Mouse (Mus musculus) heart, embryonic 12.5 days (tissue): Measurements from ENCODE around the gene Tuba4a. TPM values are rescaled to one million over a fixed set of nuclear protein-coding genes. Genes with fewer than 3 reads are reported as not detected.
A peak's percentile ranks its signal among the peaks of the same experiment; 100 is the strongest.
"Not testable (repeated sequence)": the region's sequence is repeated elsewhere in the genome, so short reads cannot be mapped to it uniquely, and the experiment has no call there.

ENCODE experiments used
- ATAC-seq: fragments of 200-750 bp; cut with Nextera tagmentation; 2 replicates; pipeline ENCODE4 v1.8.0; 2017; ENCODE audit warnings: moderate TSS enrichment, moderate library complexity; ENCODE audit not compliant: insufficient number of reproducible peaks, low FRiP score
- H3K27ac ChIP-seq: fragments of 300-500 bp; sonication (generic); 2 replicates; pipeline ENCODE4 v1.5.1; 2016; ENCODE audit warnings: mild to moderate bottlenecking, moderate library complexity; ENCODE audit not compliant: poor library complexity, severe bottlenecking
- H3K27me3 ChIP-seq: fragments of 300-500 bp; sonication (generic); replicated peaks from 2 replicates; pipeline ENCODE4 v1.6.1; 2016; ENCODE audit warnings: mild to moderate bottlenecking, moderate library complexity
- H3K36me3 ChIP-seq: fragments of 300-500 bp; sonication (generic); 2 replicates; pipeline ENCODE4 v1.6.1; 2016; ENCODE audit warnings: mild to moderate bottlenecking, moderate library complexity
- H3K4me1 ChIP-seq: fragments of 300-500 bp; sonication (generic); replicated peaks from 2 replicates; pipeline ENCODE4 v1.6.1; 2016; ENCODE audit warnings: mild to moderate bottlenecking
- H3K4me2 ChIP-seq: fragments of 300-500 bp; sonication (generic); 2 replicates; pipeline ENCODE4 v1.6.1; 2016; ENCODE audit warnings: mild to moderate bottlenecking, moderate library complexity
- H3K4me3 ChIP-seq: fragments of 300-500 bp; sonication (generic); 2 replicates; pipeline ENCODE4 v1.5.1; 2016; ENCODE audit warnings: mild to moderate bottlenecking
- H3K9ac ChIP-seq: fragments of 300-500 bp; sonication (generic); 2 replicates; pipeline ENCODE4 v1.6.1; 2016; ENCODE audit warnings: mild to moderate bottlenecking, moderate library complexity
- H3K9me3 ChIP-seq: fragments of 300-500 bp; sonication (generic); replicated peaks from 2 replicates; pipeline ENCODE4 v1.6.1; 2016; ENCODE audit warnings: mild to moderate bottlenecking, moderate library complexity
- WGBS: fragments of 180-500 bp; shearing (Covaris S2); methylation state at CpG from one replicate; pipeline ENCODE4 v1.1.7; 2016; 5-methylcytosine and 5-hydroxymethylcytosine counted together
- polyA plus RNA-seq: library from polyadenylated mRNA; unstranded; fragments of >200 nt; fragmentation: Nextera tagmentation; extraction: Ambion mirVana; gene quantifications from 2 replicates; pipeline ENCODE4 v1.2.1, GENCODE M21; 2016

The Tuba4a gene
- polyA plus RNA-seq, 1 experiment from 2014 or later, result 34.1 TPM

DNA sequence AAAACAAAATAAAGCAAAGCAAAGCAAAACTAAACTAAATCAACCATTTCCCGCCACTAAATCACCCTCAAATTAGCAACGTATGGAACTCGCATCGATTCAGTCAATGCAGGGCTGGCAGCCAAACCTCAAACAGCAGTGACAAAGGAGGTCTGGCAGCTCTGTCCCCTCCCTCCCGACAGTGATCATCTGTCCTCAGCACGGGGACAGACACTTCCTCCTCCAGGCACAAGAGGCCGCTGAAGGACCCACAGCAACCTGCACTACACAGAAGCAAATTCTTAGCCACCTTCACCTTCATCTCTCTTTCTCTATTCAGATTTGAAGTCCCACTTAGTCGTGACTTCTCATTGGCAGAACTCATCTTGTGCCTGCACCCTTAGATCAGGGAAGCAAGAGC lies 14.9 kb upstream of the Tuba4a start:
- no peaks in the 10 kb centered on the region for H3K9me3 ChIP-seq
- no peaks in the 10 kb centered on the region; the same call in 1 of the 2 replicates for H3K27me3 ChIP-seq
- no peak overlapping the region for H3K4me3 ChIP-seq
- H3K27ac ChIP-seq, result no peak overlapping the region
- H3K4me1 ChIP-seq, result peaks cover 15% of the 10 kb centered on the region
- H3K36me3 ChIP-seq, result peaks cover 3% of the 10 kb centered on the region
- no peak for ATAC-seq
- H3K4me2 ChIP-seq, result 0 out of 2 replicates have a peak overlapping the region, but pooled peaks have one; percentile 27
- WGBS, result 3% methylated on average over 8 of the region's 8 CpGs
- H3K9ac ChIP-seq, result peak overlapping the region; percentile 21

DNA sequence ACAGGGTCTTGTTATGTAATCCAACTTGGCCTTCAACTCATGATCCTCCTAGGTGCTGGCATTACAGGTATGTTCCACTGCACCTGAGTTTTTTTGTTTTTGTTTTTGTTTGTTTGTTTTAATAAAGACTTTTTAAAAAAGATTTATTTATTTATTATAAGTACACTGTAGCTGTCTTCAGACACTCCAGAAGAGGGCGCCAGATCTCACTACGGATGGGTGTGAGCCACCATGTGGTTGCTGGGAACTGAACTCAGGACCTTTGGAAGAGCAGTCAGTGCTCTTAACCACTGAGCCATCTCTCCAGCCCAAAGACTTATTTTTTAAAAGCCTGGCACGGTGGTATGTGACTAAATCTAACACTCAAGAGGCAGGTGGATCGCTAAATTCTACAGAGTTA lies 12.8 kb upstream of the Tuba4a start:
- not testable (repeated sequence) for H3K9ac ChIP-seq, H3K9me3 ChIP-seq, H3K36me3 ChIP-seq, H3K4me3 ChIP-seq, ATAC-seq, H3K27me3 ChIP-seq, H3K27ac ChIP-seq, H3K4me2 ChIP-seq
- WGBS, result 62% methylated on average over 4 of the region's 4 CpGs
- H3K4me1 ChIP-seq, result peaks cover 14% of the 10 kb centered on the region

DNA sequence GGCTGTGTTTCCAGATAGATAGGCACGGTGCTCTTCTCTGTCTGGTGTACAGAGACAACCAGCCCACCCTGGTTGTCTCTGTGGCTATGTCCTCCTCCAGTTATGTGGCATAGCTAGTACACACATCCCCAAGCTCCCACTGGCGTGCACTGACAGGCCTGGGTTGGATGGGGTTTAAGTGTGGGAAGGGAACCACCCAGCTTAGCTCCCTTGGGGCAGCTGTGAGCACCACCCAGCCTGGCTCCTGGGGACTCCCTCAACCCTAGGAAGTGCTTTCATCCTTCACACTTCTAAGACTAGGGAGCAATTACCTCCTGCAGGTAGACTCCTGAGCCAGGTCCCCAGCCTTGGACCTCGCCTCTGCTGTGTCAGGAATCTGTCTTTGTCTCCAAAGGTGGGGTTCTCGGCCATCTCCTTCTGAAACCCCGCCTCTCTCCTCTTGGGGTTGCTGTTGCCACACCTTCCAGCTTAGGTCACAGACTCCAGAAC lies 12.0 kb upstream of the Tuba4a start, which contains the start of gene A630095N17Rik:
A630095N17Rik (minus strand) TSS at position 439 of the 489 bp plus-strand sequence.
- Histone ChIP-seq H3K9me3 (no peaks in the 10 kb centered on the region), H3K27ac (no peak within 1 kb of the TSS), H3K36me3 (no peaks in the 10 kb centered on the region), H3K27me3 (no peaks in the 10 kb centered on the region; the same call in 1 of the 2 replicates), H3K4me3 (no peak within 1 kb of the TSS), H3K4me1 (peaks cover 14% of the 10 kb centered on the region), H3K4me2 (no peak within 1 kb of the TSS), H3K9ac (no peak within 1 kb of the TSS)
- ATAC-seq, result no peak
- WGBS, result 67% methylated on average over 5 of the region's 5 CpGs

DNA sequence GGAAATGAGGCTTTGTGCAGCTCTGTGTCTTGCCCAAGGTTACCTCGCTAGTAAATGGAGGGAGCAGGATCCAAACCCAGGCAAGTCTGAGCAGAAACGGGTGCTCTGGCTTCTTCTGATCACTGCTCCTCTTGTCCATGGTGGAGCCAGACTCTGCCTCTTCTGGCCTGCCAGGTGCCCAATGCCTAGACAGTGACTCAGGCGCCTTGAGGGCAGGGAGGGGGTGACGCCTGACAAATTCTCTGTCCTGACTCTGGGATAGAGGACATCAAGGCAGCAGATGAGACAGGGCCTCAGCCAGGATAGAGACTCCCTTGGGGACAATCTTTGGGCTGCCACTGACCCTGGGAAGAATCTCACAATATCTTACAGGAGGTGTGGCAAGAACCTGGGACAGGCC lies 11.6 kb upstream of the Tuba4a start:
- no peak overlapping the region for H3K4me3 ChIP-seq
- no peak overlapping the region for H3K4me2 ChIP-seq
- peaks cover 14% of the 10 kb centered on the region for H3K4me1 ChIP-seq
- WGBS, result 61% methylated on average over 4 of the region's 4 CpGs
- H3K36me3 ChIP-seq, result no peaks in the 10 kb centered on the region
- H3K9me3 ChIP-seq, result no peaks in the 10 kb centered on the region
- no peak overlapping the region for H3K9ac ChIP-seq
- H3K27ac ChIP-seq, result no peak overlapping the region
- ATAC-seq, result no peak
- H3K27me3 ChIP-seq, result no peaks in the 10 kb centered on the region; the same call in 1 of the 2 replicates

DNA sequence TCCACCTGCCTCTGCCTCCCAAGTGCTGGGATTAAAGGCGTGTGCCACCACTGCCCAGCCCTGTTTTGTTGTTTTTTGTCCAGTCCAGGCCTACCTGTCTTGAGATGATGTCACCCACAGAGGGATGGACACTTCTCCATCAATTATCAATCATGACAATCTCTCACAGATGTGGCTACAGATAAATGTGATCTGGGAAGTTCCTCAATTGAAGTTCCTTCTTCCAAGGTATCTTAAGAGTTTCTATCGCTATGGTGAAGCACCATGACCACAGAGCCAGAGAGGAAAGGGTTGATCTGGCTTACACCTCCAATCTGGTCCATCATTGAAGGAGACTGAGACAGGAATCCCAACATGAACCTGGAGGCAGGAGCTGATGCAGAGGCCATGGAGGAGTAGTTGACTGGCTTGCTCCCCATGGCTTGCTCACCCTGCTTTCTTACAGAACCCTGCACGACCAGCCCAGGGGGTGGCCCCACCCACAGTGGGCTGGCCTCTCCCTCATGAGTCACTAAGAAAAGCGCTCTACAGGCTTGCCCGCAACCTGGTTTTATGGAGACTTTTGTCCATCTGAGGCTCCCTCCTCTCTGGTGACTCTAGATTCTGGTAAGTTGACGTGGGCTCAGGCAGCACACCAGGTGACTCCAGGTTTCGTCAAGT lies 10.8 kb upstream of the Tuba4a start:
- H3K27ac ChIP-seq, result no peak overlapping the region
- no peak overlapping the region for H3K4me2 ChIP-seq
- no peaks in the 10 kb centered on the region for H3K36me3 ChIP-seq
- peaks cover 13% of the 10 kb centered on the region for H3K4me1 ChIP-seq
- no peaks in the 10 kb centered on the region for H3K9me3 ChIP-seq
- H3K27me3 ChIP-seq, result no peaks in the 10 kb centered on the region; the same call in 1 of the 2 replicates
- no peak overlapping the region for H3K9ac ChIP-seq
- ATAC-seq, result no peak
- WGBS, result 79% methylated on average over 7 of the region's 7 CpGs
- no peak overlapping the region for H3K4me3 ChIP-seq

DNA sequence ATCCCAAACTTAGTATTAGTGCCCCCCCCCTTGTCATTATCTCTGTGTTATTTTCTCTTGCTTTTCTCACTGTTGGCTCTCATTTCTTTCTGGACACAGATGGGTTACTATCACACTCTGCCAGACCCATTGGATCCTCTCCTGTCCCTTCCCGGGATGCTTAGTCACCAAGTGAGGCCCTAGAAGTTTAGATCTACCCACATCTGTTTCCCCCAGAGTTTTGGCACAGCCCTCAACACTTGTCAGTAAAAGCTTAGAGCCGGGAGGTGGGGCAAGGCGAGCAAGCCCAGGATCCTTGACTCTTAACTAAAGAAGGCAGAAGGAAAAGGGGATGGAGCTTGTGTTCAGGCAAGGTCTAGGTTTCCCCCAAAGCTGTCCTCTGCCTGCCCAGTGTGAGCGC lies 9.5 kb upstream of the Tuba4a start:
- H3K9me3 ChIP-seq, result no peaks in the 10 kb centered on the region
- H3K4me1 ChIP-seq, result peaks cover 11% of the 10 kb centered on the region
- H3K4me2 ChIP-seq, result no peak overlapping the region
- WGBS, result 50% methylated on average over 4 of the region's 4 CpGs
- no peak for ATAC-seq
- no peak overlapping the region for H3K9ac ChIP-seq
- no peaks in the 10 kb centered on the region; the same call in 1 of the 2 replicates for H3K27me3 ChIP-seq
- H3K4me3 ChIP-seq, result no peak overlapping the region
- H3K36me3 ChIP-seq, result no peaks in the 10 kb centered on the region
- no peak overlapping the region for H3K27ac ChIP-seq

DNA sequence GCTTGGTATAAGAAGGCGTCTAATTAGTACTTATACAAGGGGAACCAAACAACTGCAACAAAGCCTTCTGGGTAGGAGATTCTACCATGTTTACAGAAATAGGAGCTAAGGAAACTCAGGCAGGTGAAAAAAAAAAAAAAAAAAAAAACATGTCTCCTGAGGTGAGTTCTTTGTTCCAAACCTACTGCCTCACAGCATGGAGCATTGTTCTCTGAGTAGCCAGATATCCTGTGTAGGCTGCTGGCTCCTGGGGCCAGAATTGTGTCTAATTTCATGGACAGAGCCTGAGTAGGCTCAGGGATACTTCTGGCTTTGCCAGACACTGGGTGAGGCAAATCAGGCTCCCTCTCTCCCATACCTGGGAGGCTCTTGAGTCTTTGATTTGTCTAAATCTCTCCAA lies 8.0 kb upstream of the Tuba4a start:
- WGBS, result 50% methylated on average over 1 of the region's 1 CpGs
- no peak for ATAC-seq
- Histone ChIP-seq H3K36me3 (no peaks in the 10 kb centered on the region), H3K27ac (no peak overlapping the region), H3K4me3 (no peak overlapping the region), H3K9ac (no peak overlapping the region), H3K27me3 (peaks cover 3% of the 10 kb centered on the region; the same call in 1 of the 2 replicates), H3K4me2 (no peak overlapping the region), H3K4me1 (peaks cover 11% of the 10 kb centered on the region), H3K9me3 (no peaks in the 10 kb centered on the region)

DNA sequence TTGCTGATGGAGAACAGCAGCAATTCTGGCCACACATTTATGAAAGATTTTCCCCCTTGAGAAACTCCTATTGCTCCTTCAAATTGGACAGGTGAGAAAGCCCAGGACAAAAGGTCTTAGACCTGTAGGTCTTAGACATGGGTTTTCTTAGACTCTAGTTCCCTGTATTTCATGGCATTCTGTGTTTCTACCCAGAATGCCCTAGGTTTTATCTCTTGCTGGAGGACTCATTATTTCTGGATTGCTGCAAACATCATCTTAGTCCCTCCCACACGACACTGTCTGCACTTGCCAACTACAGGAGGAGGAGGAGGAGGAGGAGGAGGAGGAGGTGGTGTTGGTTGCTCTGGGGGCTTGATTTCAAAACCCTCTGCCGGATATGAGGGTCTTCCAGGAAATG lies 6.5 kb upstream of the Tuba4a start:
- Histone ChIP-seq H3K4me3 (no peak overlapping the region), H3K4me1 (peaks cover 11% of the 10 kb centered on the region), H3K9me3 (no peaks in the 10 kb centered on the region), H3K27me3 (peaks cover 17% of the 10 kb centered on the region), H3K4me2 (no peak overlapping the region), H3K36me3 (no peaks in the 10 kb centered on the region), H3K27ac (no peak overlapping the region), H3K9ac (no peak overlapping the region)
- no peak for ATAC-seq
- 67% methylated on average over 2 of the region's 2 CpGs for WGBS

DNA sequence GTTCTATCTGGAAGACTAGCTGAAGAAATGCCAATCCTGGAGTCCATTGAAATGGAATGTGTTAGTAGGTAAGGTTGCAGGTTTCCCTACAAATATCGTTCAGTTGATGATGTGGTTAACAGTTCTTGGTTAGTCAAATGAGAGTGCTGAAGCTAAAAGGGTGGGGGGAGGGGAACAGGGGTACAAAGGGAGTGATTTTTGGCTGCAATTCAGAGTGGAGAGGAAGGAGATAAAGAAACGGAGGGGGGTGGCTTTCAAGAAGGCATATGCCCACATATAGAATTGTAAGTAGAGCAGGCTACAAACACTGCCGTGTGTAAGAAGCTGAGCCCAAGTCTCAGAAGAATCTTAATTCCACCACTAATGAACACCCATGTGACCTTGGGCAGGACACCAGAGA lies 5.8 kb upstream of the Tuba4a start:
- peaks cover 24% of the 10 kb centered on the region for H3K27me3 ChIP-seq
- no peak overlapping the region for H3K4me2 ChIP-seq
- WGBS, result 39% methylated on average over 3 of the region's 3 CpGs
- no peak overlapping the region for H3K9ac ChIP-seq
- no peak overlapping the region for H3K27ac ChIP-seq
- no peak for ATAC-seq
- H3K4me3 ChIP-seq, result no peak overlapping the region
- H3K36me3 ChIP-seq, result no peaks in the 10 kb centered on the region
- peaks cover 11% of the 10 kb centered on the region for H3K4me1 ChIP-seq
- no peaks in the 10 kb centered on the region for H3K9me3 ChIP-seq

DNA sequence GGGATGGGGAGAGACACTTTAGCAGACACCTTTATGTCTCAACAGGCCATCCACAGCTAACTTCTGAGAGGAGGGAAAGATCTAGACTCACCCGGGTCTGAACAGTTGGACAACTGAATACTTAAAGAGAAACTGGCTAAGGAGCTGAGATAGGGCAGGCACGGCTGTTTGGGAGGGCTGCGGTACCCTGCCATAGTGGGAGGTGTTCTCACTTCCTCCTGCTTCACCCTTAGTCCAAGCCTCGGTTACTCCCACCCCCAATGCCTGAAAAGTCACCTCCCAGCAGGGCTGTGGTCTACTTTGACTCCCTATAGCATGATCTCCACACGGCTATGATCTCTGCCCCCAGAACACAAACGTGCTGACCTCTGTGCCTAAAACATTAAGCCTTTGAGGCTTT lies 3.9 kb upstream of the Tuba4a start:
- H3K4me1 ChIP-seq, result peaks cover 20% of the 10 kb centered on the region
- no peaks in the 10 kb centered on the region for H3K36me3 ChIP-seq
- H3K4me3 ChIP-seq, result no peak overlapping the region
- no peak overlapping the region for H3K9ac ChIP-seq
- H3K27ac ChIP-seq, result no peak overlapping the region
- H3K9me3 ChIP-seq, result no peaks in the 10 kb centered on the region
- H3K4me2 ChIP-seq, result no peak overlapping the region
- ATAC-seq, result no peak
- 54% methylated on average over 6 of the region's 6 CpGs for WGBS
- peaks cover 39% of the 10 kb centered on the region for H3K27me3 ChIP-seq

DNA sequence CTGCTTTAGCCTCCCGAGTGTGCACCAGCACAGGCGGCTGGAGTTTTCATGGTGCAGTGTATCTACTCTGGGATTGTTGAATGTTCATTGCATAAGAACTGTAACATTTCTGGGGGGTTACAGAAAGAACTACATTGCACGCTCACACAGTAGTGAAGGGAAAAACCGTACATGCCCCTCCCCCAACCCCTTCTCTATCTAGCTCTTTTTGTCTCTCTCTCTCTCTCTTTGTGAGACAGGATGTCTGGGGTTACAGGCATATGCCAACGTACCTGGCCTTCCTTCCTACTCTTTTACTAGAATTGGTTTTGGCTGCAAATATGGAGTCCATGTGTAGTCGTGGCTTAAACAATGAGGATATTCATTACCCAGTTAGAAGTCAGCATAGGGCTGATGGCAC lies 3.3 kb upstream of the Tuba4a start:
- H3K36me3 ChIP-seq, result no peaks in the 10 kb centered on the region
- peaks cover 26% of the 10 kb centered on the region for H3K4me1 ChIP-seq
- no peak overlapping the region for H3K9ac ChIP-seq
- H3K27me3 ChIP-seq, result peaks cover 45% of the 10 kb centered on the region
- H3K4me2 ChIP-seq, result no peak overlapping the region
- ATAC-seq, result no peak
- H3K4me3 ChIP-seq, result no peak overlapping the region
- no peaks in the 10 kb centered on the region for H3K9me3 ChIP-seq
- WGBS, result 71% methylated on average over 6 of the region's 6 CpGs
- H3K27ac ChIP-seq, result no peak overlapping the region

DNA sequence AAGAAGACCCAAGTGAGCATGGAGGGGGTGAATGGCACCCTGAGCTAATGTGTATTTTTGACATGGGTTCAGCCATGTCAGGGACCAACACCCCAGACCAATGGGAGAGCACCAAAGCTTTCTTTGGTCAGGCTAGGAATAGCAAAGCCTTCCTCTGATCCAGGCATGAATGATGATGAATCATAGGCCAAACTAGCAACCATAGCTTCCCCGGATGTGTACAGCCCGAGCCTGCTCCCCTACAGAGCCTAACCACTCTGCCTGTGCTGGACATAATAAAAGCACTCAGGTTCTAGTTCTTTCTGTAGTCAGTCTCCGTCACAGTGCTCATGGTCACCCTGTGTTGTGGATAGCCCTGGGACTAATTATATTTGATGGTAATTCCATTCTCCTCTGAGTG lies 1.9 kb upstream of the Tuba4a start:
- Histone ChIP-seq H3K4me3 (no peak overlapping the region), H3K9me3 (no peaks in the 10 kb centered on the region), H3K36me3 (no peaks in the 10 kb centered on the region), H3K4me2 (no peak overlapping the region), H3K9ac (no peak overlapping the region), H3K27me3 (peaks cover 59% of the 10 kb centered on the region), H3K27ac (no peak overlapping the region), H3K4me1 (peaks cover 23% of the 10 kb centered on the region)
- no peak for ATAC-seq
- 69% methylated on average over 3 of the region's 3 CpGs for WGBS
